Mouse (Mus musculus): ENCODE results near the gene Tmem53. TPM values are rescaled to one million over a fixed set of nuclear protein-coding genes. Genes with fewer than 3 reads are reported as not detected.

Gene Tmem53
- total RNA-seq, 2 experiments from 2014 or later = 4.5 to 6.9 TPM

DNA sequence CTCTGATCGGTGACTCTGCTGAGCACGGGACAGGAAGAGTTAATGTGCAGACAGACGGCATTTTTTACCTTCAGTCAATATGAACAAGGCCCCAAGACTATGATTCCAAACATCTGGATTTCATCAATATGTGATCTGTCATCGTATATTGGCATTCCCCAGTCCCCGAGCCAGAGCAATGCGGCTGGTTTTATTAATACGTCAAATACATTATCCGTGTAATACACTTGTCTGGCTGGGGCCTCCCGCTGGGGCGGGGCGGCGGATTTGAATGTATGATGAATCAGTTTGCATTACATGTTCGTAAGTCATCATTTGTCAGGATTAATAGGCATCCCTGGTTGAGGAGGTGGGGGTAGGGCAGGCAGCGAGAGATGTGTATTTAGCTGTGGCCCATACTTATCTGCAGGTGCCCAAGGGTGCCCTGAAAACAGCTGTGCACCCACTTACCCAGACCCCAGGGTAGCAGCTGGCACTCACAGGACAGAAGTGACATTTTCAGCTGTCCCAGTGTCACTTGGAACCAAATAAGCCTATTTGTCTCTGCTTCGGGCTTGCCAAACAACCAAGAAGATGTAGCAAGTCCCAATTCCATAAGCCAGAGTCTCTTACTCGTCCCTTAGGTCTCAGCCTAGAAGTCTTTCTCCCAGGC lies 63.2 kb downstream of the Tmem53 start:
- no peak for DNase-seq (ENCODE audit: low spot score)

DNA sequence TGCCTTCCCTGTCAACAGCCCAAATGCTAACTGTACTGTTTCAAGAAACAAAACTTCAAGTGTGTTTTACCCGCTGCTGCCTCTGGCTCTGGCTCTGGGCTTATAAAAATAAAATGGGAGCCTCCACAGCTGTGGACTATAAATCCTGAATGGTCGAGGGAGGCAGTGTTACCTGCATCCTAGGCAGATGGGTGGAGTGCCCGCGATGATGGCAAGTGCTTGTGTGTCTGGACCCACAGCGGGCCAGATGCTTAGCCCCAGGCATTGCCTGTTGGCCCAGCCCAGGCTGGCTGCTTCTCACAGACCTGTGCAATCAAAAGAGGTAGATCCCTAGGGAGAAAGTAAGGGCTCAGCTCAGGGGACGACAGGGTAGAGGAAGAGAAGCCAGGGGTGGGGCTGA lies 65.0 kb downstream of the Tmem53 start:
- no peak for DNase-seq (ENCODE audit: low spot score)

DNA sequence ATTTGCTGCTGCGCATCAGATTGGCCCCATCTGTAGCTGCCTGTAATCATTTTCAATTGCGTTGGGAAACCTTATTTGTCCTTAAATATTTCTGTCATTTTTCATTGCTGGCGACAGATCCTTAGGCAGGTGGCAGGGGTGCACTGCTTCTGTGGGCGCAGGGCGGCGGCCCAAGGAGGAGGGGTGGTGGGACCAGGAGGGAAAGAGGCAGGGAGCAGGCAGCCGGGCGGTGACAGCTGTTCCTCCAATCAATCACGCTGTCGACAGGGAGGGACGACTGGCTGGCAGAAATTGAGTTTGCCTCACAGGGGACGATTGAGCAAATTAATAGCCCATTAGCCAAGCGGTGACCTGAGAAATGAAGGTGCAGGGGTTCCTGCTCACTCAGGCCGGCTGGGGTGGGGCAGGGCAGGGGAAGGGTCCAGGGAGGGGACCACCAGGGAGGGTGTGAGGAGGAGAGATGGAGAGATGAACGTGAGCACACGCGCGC lies 66.0 kb downstream of the Tmem53 start:
- DNase-seq (ENCODE audit: low spot score) = peak; percentile 38

Other genes starting within 250 kb of the Tmem53 start
- gene Eif2b3, start 232.5 kb upstream of the Tmem53 start, total RNA-seq (2021) = 10 to 100 TPM; 19.9 to 21.1 TPM
- under 1 TPM; 0.21 to 0.52 TPM for gene Ptch2, start 155.9 kb upstream of the Tmem53 start, total RNA-seq (2021)
- 1 to 10 TPM; 1.5 to 2.3 TPM for gene Btbd19, start 126.2 kb upstream of the Tmem53 start, total RNA-seq (2021)
- gene Tctex1d4, start 125.2 kb upstream of the Tmem53 start, total RNA-seq (2021) = not detected
- gene Plk3, start 118.0 kb upstream of the Tmem53 start, total RNA-seq (2021) = 1 to 10 TPM in 1 of 2 experiments, under 1 TPM in 1; 0.25 to 1.7 TPM
- gene Rps8, start 95.7 kb upstream of the Tmem53 start, total RNA-seq (2021) = 100 to 1,000 TPM; 498 to 543 TPM
- gene Kif2c, start 69.3 kb upstream of the Tmem53 start, total RNA-seq (2021) = not detected
- gene Armh1, start 174 bp downstream of the Tmem53 start, total RNA-seq (2021) = not detected
- gene Rnf220, start 245.1 kb downstream of the Tmem53 start, total RNA-seq (2021) = 10 to 100 TPM; 44.2 to 50.8 TPM

Data from gastrocnemius, adult 18-20 months (tissue).